Mouse (Mus musculus) MEL (cell line): ENCODE measurements around the gene Tufm.

Experiments
- CTCF ChIP-seq, 3 experiments: IDR thresholded peaks in 2 of 3; conservative IDR thresholded peaks in 1 of 3; 2 replicates each; pipeline ENCODE4 v1.5.1; 2011 to 2012; ENCODE audit warnings: low read length in 3 of 3, low read depth in 2 of 3, mild to moderate bottlenecking in 2 of 3, improper control_type of control experiment in 1 of 3, inconsistent platforms in 1 of 3, mixed read lengths in 1 of 3, moderate library complexity in 1 of 3; ENCODE audit not compliant: control insufficient read depth in 1 of 3, insufficient read depth in 1 of 3, poor library complexity in 1 of 3, severe bottlenecking in 1 of 3
- GATA1 ChIP-seq: IDR thresholded peaks from 2 replicates; pipeline ENCODE4 v1.6.1; 2011; ENCODE audit warnings: low read depth, low read length, improper control_type of control experiment
- POLR2A ChIP-seq, 2 experiments: IDR thresholded peaks; 2 replicates each; pipeline ENCODE4 v1.6.1; 2011 to 2012; ENCODE audit warnings: low read length in 2 of 2, mild to moderate bottlenecking in 2 of 2, control low read depth in 1 of 2, improper control_type of control experiment in 1 of 2, low read depth in 1 of 2, moderate library complexity in 1 of 2; ENCODE audit not compliant: control insufficient read depth in 1 of 2, insufficient read depth in 1 of 2, poor library complexity in 1 of 2
- POLR2AphosphoS2 ChIP-seq: IDR thresholded peaks from 2 replicates; pipeline ENCODE4 v1.6.1; 2011; ENCODE audit warnings: low read length, improper control_type of control experiment
- USF2 ChIP-seq, 2 experiments: IDR thresholded peaks; 2 replicates each; pipeline ENCODE4 v1.6.1; 2011 to 2012; ENCODE audit warnings: improper control_type of control experiment in 2 of 2, low read length in 2 of 2, borderline replicate concordance in 1 of 2, inconsistent platforms in 1 of 2, low read depth in 1 of 2, mild to moderate bottlenecking in 1 of 2; ENCODE audit not compliant: insufficient read depth in 1 of 2

- TF ChIP-seq CTCF (IDR thresholded peaks at IDR 0.05 in 2 of 3, conservative IDR thresholded peaks at IDR 0.05 in 1 of 3; ENCODE audit: control insufficient read depth in 1 of 3, insufficient read depth in 1 of 3, low read depth in 2 of 3, low read length in 3 of 3, poor library complexity in 1 of 3, severe bottlenecking in 1 of 3) (no peak), GATA1 (no peak), POLR2A (IDR thresholded peaks at IDR 0.05; ENCODE audit: control insufficient read depth in 1 of 2, insufficient read depth in 1 of 2, low read depth in 1 of 2, low read length in 2 of 2, poor library complexity in 1 of 2) (peak in 1 of 2 experiments; percentile 21; a peak in 1 of 4 replicates), POLR2AphosphoS2 (no peak), USF2 (IDR thresholded peaks at IDR 0.05; ENCODE audit: borderline replicate concordance in 1 of 2, insufficient read depth in 1 of 2, low read depth in 1 of 2, low read length in 2 of 2) (no peak)
These were observed 4.8 kb downstream of the Tufm start for GRCm38 (mm10) chr7:126491973-126492372.
